ENCODE assay signal across 11 mouse cellular contexts in genomic region chr15:97824042-97824441, GRCm38 (mm10). TPM values are rescaled to one million over a fixed set of nuclear protein-coding genes. Genes with fewer than 3 reads are reported as not detected.
DNase-seq lines count a peak whose midpoint lies in the region; ATAC-seq and TF ChIP-seq lines count a peak whose summit lies in the region.
"Had no signal": no experiment of that assay in that cellular context is flagged by ENCODE, and none has a peak within 500 bp of the region (broad histone marks: within the 10 kb centered on the region; RNA-seq: fewer than 3 reads in every experiment).

No protein-coding gene starts in this region.

- no peak for ATAC-seq in cerebellum, adult (ENCODE audit: insufficient number of reproducible peaks, low FRiP score, low TSS enrichment)
- no peak for ATAC-seq in lung, embryonic 14.5 days (ENCODE audit: insufficient read depth)
- 0 out of 2 replicates have a peak, but pooled peaks have one; percentile 1 for ATAC-seq in granulocyte monocyte progenitor cell, adult 5-6 weeks (replicated peaks; ENCODE audit: poor library complexity, severe bottlenecking)

- H3K4me3 ChIP-seq in lung, embryonic 14.5 days (ENCODE audit: low read depth, low read length), result no peak overlapping the region
- H3K4me3 ChIP-seq in lung, adult 2 months (replicated peaks; ENCODE audit: extremely low read depth, low read depth, low read length), result no peak overlapping the region
- no peak overlapping the region for H3K4me3 ChIP-seq in macrophage (ENCODE audit: inconsistent target)
- H3K4me3 ChIP-seq: midbrain, embryonic 12.5 days had no signal

- no peak for TF ChIP-seq CTCF in lung, embryonic 14.5 days (IDR thresholded peaks at IDR 0.05; ENCODE audit: low read depth)
- no peak for TF ChIP-seq CTCF in lung, adult 2 months (IDR thresholded peaks at IDR 0.05; ENCODE audit: insufficient read depth, low read length)

- peaks cover 44% of the 10 kb centered on the region for H3K4me1 ChIP-seq in lung, embryonic 14.5 days (ENCODE audit: insufficient read depth)
- peaks cover 75% of the 10 kb centered on the region for H3K4me1 ChIP-seq in lung, adult 2 months (ENCODE audit: control insufficient read depth, insufficient read depth, low read length)

- TF ChIP-seq POLR2A in lung, adult 2 months (IDR thresholded peaks at IDR 0.05; ENCODE audit: borderline replicate concordance, extremely low read depth, low read depth, low read length), result no peak

- H3K27ac ChIP-seq in lung, embryonic 14.5 days (ENCODE audit: low read depth), result peak overlapping the region; percentile 89; the same call in 1 of the 2 replicates
- H3K27ac ChIP-seq in macrophage, result peak overlapping the region; percentile 85
- H3K27ac ChIP-seq: midbrain, embryonic 12.5 days had no signal

- 71% methylated on average over 6 of the region's 6 CpGs for WGBS in lung, embryonic 14.5 days
- 23% methylated on average over 6 of the region's 6 CpGs for WGBS in lung, adult 2 months
- WGBS in macrophage (ENCODE audit: missing documents), result 45% methylated on average over 6 of the region's 6 CpGs

- DNase-seq in cerebellum, adult 9-11 months, result peak; percentile 31
- no peak for DNase-seq in lung, embryonic 14.5 days
- DNase-seq in lung, adult 2 months, result no peak
- DNase-seq in thymus, postnatal 36 days, result no peak
- DNase-seq in testis, postnatal 14 days (ENCODE audit: low spot score), result no peak
- DNase-seq: kidney, postnatal 10 days; spleen, adult 18-20 months had no signal

- H3K79me2 ChIP-seq in macrophage (ENCODE audit: inconsistent target), result no peaks in the 10 kb centered on the region

- peaks cover 25% of the 10 kb centered on the region for H3K36me3 ChIP-seq in lung, embryonic 14.5 days (ENCODE audit: insufficient read depth)
- no peaks in the 10 kb centered on the region for H3K36me3 ChIP-seq in macrophage (ENCODE audit: inconsistent target)

- no peaks in the 10 kb centered on the region for H3K9me3 ChIP-seq in lung, embryonic 14.5 days (ENCODE audit: low read depth, low read length)
- H3K9me3 ChIP-seq: midbrain, embryonic 12.5 days had no signal

- H3K4me2 ChIP-seq in lung, embryonic 14.5 days, result no peak overlapping the region
- H3K4me2 ChIP-seq: midbrain, embryonic 12.5 days had no signal

- H3K9ac ChIP-seq in lung, embryonic 14.5 days, result no peak overlapping the region; the same call in 1 of the 2 replicates
- H3K9ac ChIP-seq: midbrain, embryonic 12.5 days had no signal

- H3K27me3 ChIP-seq in lung, embryonic 14.5 days (ENCODE audit: insufficient read depth, low read length), result no peaks in the 10 kb centered on the region

RNA-seq across cellular contexts. Expression of gene Hdac7, which starts 20.3 kb away (rescaled TPM):
- polyA plus RNA-seq in lung, embryonic 14.5 days (2014; fragmentation: Nextera tagmentation; extraction: Ambion mirVana), result 43.8 and 51.2 TPM in 2 replicates
- polyA plus RNA-seq in lung, adult 2 months (2012; rRNA removed), result 254 and 294 TPM in 2 replicates
- total RNA-seq in granulocyte monocyte progenitor cell, adult 5-6 weeks (2014; fragmentation: Nextera tagmentation), result 33.3 and 52.1 TPM in 2 replicates
- 3.5 and 6.1 TPM in 2 replicates for total RNA-seq in granulocyte monocyte progenitor cell, adult 5-6 weeks (2017)
- 10 to 100 TPM in 16 of 26 experiments, 1 to 10 TPM in 10; 2.5 to 27.8 (median 11.4) TPM for total RNA-seq in macrophage (2018; cell fraction: chromatin; rRNA removed)
- 1 to 10 TPM; 1.5 to 6.3 (median 3.5) TPM for total RNA-seq in macrophage (2018; cell fraction: cytosol; rRNA removed)
- total RNA-seq in macrophage (2018; cell fraction: nucleus; rRNA removed), result 10 to 100 TPM in 3 of 26 experiments, 1 to 10 TPM in 23; 2.6 to 12.8 (median 6.3) TPM
- polyA plus RNA-seq in macrophage (2018), result 2.1 to 3.4 TPM (median 2.6 TPM) in 3 replicates

RNA-seq across cellular contexts. Expression of gene Slc48a1, which starts 45.7 kb away (rescaled TPM):
- 25.3 and 32.7 TPM in 2 replicates for polyA plus RNA-seq in lung, embryonic 14.5 days (2014; fragmentation: Nextera tagmentation; extraction: Ambion mirVana)
- 158 and 174 TPM in 2 replicates for polyA plus RNA-seq in lung, adult 2 months (2012; rRNA removed)
- total RNA-seq in granulocyte monocyte progenitor cell, adult 5-6 weeks (2014; fragmentation: Nextera tagmentation), result 97.0 and 99.2 TPM in 2 replicates
- total RNA-seq in granulocyte monocyte progenitor cell, adult 5-6 weeks (2017), result 67.6 and 71.6 TPM in 2 replicates
- total RNA-seq in macrophage (2018; cell fraction: chromatin; rRNA removed), result 10 to 100 TPM in 23 of 26 experiments, 1 to 10 TPM in 3; 5.9 to 65.0 (median 26.1) TPM
- total RNA-seq in macrophage (2018; cell fraction: cytosol; rRNA removed), result 100 to 1,000 TPM; 109 to 241 (median 184) TPM
- total RNA-seq in macrophage (2018; cell fraction: nucleus; rRNA removed), result 100 to 1,000 TPM in 5 of 26 experiments, 10 to 100 TPM in 21; 24.4 to 186 (median 60.9) TPM
- 221 to 258 TPM (median 233 TPM) in 3 replicates for polyA plus RNA-seq in macrophage (2018)

RNA-seq across cellular contexts. Expression of gene Rapgef3, which starts 56.3 kb away (rescaled TPM):
- 14.3 and 17.5 TPM in 2 replicates for polyA plus RNA-seq in lung, embryonic 14.5 days (2014; fragmentation: Nextera tagmentation; extraction: Ambion mirVana)
- polyA plus RNA-seq in lung, adult 2 months (2012; rRNA removed), result 94.2 and 133 TPM in 2 replicates
- total RNA-seq in granulocyte monocyte progenitor cell, adult 5-6 weeks (2014; fragmentation: Nextera tagmentation), result 8.4 and 33.0 TPM in 2 replicates
- 11.9 and 19.1 TPM in 2 replicates for total RNA-seq in granulocyte monocyte progenitor cell, adult 5-6 weeks (2017)
- total RNA-seq in macrophage (2018; cell fraction: chromatin; rRNA removed), result 100 to 1,000 TPM in 3 of 26 experiments, 10 to 100 TPM in 19, 1 to 10 TPM in 4; 5.4 to 141 (median 37.1) TPM
- 10 to 100 TPM in 4 of 26 experiments, 1 to 10 TPM in 22; 1.9 to 13.5 (median 6.4) TPM for total RNA-seq in macrophage (2018; cell fraction: cytosol; rRNA removed)
- 10 to 100 TPM in 15 of 26 experiments, 1 to 10 TPM in 11; 2.9 to 49.9 (median 14.1) TPM for total RNA-seq in macrophage (2018; cell fraction: nucleus; rRNA removed)
- polyA plus RNA-seq in macrophage (2018), result 5.0 to 10.9 TPM (median 10.2 TPM) in 3 replicates

Comparison
In these comparisons a context has a peak if more than half of its experiments do, and no peak if none do; other contexts are left out.
1. RNA of gene Hdac7, which starts 20.3 kb away (polyA plus RNA-seq): 254 to 294 TPM in lung, adult 2 months and 43.8 to 51.2 TPM in lung, embryonic 14.5 days; 2.1 to 3.4 TPM in macrophage; every median in the first group is over 10 times any median in the second.